Mouse (Mus musculus): ENCODE measurements around the gene Klrc3. TPM values are rescaled to one million over a fixed set of nuclear protein-coding genes. Genes with fewer than 3 reads are reported as not detected.
"Not testable (repeated sequence)": the region's sequence is repeated elsewhere in the genome, so short reads cannot be mapped to it uniquely, and the experiment has no call there.

The Klrc3 gene
- 0.25 TPM in 1 of 2 replicates, not detected in the other for polyA plus RNA-seq (2012; rRNA removed)

DNA sequence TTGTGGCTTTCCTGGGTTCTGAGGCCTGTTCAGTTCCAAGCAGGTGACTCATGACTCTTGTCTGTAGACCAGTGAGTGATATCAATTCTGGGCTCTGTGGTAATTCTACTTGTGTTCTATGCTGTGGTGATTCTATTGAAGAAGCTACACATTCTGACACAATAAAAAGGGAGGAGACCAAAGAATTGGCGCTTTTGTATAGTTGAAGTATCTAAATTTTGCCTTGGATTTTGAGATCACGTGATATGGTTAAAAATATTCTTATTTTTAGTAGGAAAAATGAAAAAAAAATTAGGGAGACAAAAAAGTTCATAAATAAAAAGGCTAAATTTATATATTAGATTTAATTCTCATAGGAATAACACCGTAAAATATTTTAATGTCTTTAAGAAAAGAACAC is at the start of gene Klrc3:
Gene Klrc3, minus strand, starts transcription at position 101 of the 400 bp plus-strand sequence.
- not testable (repeated sequence) for DNase-seq (ENCODE audit: low spot score)

DNA sequence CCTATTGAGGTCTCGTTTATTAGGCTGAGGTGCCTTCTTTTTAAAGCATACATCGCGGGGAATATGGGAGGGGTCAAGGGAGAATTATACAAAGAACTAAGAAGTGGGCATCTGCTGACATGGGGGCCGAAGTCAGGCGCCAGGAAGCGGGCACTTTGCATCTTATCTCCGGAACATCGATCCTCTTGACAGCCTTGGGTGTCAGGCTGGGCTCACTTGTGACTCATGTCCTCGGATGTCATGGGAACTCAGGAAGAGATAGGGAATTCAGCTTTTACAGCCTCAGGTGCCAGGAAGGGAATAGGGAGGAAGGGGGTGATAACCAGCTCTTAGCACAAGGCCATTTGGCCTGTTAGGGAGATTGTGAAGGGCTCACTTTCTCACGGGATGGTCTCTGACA is 48.3 kb upstream of the Klrc3 start:
- not testable (repeated sequence) for DNase-seq (ENCODE audit: low spot score)

DNA sequence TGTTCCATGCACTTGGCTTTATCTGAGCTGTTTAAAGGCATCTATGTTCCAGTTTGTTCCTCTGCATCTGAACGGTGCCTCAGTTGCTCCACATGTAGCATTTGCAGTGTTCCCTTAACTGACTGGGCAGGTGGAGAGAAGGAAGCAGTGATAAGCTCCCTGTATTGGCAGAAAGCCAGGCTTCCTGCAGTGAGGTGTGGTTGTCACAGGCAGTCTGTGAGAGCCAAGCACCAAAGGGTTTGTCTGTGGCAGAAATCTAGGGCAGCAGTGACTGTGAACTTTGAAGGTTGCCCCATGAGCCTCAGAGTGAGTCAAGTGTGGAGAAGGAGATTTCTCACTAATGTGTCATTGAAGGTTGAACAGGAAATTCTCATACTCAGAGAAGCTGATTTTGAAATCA is 37.2 kb upstream of the Klrc3 start:
- no peak for DNase-seq (ENCODE audit: low spot score)

DNA sequence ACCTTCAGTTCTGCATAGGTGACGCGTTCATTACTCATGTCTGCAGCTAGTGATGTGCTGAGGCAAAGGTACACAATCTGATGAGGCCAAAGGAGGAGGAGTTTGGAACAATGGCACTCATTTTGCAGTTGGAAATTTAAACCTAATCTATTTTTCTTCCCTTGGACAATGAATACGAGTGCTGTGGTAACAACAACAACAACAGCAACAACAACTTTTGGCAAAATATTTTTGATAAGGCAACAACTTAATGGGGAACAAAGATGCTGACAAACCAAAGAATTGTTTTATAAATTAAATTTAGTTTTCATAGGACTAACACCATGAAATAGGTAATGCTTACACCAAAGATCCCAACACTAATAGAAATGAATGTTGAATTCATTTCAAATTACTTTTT is 35.7 kb upstream of the Klrc3 start, which contains the start of gene Klrc1:
Gene Klrc1, minus strand, starts transcription at position 101 of the 400 bp plus-strand sequence.
- DNase-seq (ENCODE audit: low spot score): no peak

DNA sequence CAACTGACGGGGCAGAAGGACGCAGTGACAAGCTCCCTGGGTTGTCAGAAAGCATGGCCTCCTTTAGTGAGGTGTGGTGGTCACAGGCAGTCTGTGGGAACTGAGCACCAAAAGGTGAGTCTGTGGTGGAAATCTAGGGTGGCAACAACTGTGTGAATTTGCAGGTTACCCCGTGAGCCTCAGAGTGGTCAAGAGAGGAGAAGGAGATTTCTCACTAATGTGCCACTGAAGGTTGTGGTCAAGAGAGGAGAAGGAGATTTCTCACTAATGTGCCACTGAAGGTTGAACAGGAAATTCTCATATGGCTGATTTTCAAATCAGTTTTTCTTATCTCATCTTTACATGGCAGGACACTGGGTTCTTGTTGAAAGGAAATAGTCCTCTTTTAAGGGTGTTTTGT is 18.2 kb upstream of the Klrc3 start:
- DNase-seq (ENCODE audit: low spot score): not testable (repeated sequence)

DNA sequence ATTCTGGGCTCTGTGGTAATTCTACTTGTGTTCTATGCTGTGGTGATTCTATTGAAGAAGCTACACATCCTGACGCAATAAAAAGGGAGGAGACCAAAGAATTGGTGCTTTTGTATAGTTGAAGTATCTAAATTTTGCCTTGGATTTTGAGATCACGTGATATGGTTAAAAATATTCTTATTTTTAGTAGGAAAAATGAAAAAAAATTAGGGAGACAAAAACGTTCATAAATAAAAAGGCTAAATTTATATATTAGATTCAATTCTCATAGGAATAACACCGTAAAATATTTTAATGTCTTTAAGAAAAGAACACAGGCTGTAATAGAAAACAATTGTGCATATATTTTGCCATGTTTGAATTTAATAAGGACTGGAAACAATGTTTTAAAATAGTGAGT is 17.5 kb upstream of the Klrc3 start, which contains the start of gene Klrc2:
Gene Klrc2, minus strand, starts transcription at position 101 of the 400 bp plus-strand sequence.
- not testable (repeated sequence) for DNase-seq (ENCODE audit: low spot score)

DNA sequence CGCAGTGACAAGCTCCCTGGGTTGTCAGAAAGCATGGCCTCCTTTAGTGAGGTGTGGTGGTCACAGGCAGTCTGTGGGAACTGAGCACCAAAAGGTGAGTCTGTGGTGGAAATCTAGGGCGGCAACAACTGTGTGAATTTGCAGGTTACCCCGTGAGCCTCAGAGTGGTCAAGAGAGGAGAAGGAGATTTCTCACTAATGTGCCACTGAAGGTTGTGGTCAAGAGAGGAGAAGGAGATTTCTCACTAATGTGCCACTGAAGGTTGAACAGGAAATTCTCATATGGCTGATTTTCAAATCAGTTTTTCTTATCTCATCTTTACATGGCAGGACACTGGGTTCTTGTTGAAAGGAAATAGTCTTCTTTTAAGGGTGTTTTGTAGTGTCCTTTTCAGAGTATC is 917 bp upstream of the Klrc3 start:
- not testable (repeated sequence) for DNase-seq (ENCODE audit: low spot score)

DNA sequence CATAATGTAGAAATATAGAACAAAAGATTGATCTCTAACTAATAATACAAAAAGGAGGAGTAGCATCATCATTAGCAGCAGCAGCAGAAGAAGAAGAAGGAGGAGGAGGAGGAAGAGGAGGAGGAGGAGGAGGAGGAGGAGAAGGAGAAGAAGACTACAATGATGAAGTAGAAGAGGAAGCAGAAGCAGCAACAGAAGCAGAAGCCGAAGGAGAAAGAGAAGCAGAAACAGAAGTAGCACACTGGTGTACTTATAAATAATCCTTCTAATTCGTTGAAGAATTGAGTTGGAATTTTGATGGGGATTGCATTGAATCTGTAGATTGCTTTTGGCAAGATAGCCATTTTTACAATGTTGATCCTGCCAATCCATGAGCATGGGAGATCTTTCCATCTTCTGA is 12.1 kb downstream of the Klrc3 start:
- not testable (repeated sequence) for DNase-seq (ENCODE audit: low spot score)

DNA sequence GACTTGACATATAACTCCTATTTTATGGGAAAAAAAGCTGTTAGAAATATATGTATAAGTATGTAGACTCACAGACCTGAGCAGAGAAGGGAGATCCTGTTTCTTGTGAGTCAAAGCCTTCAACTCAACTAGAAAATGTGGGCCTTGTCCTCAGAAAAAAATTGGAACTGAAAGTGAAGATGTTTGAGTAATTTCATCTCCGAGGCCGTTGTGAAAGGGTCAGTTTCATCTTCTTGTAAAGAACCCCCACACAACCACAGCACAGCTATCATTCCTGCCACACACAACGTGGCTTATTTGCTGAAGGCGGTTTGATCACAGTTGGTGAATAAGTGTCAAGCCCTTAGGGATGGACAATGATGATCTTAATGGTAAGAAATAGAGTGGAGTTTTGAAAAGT is 19.4 kb downstream of the Klrc3 start, which contains the start of gene Klrk1:
Gene Klrk1, minus strand, starts transcription at position 130 of the 400 bp plus-strand sequence.
- DNase-seq (ENCODE audit: low spot score): no peak

DNA sequence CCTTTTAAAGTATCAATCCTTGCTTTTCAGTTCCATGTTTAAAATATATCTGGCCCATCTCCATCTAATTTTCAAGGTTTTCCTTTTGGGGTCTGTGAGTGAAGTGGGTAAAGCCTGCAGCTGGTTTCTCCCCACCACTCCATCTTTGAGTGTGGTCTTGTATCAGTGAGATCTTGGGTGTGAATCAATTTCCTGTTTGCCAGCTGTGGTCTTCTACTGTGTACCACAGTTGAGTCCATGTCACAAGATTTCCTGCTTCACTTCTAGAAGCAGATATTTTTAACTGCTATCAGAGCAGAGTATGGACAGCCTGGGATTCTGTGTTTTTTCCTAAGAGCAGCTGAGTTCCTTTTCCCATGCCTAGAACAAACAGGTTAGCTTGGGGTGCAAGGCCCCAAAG is 34.8 kb downstream of the Klrc3 start:
- DNase-seq (ENCODE audit: low spot score): no peak

DNA sequence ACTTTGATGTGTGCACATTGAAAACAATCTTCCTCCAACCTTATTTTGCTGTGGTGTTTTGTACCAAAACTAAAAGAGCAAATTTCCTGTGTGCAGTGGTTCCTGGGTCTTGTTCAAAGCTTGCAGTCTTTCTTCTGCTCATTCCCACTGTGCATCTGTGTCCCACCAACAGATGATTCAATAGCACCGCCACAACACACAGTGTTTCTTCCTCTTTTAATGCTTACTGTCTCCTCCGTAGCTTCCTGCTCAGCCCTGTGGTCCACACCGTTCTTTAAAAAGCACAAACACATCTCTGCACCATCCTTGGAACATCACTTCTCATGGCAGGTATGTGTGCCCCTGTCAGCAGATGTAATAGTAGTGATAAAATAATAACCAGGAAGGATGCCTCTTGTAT is 51.6 kb downstream of the Klrc3 start, which contains the start of gene Klrd1:
Gene Klrd1, plus strand, starts transcription at position 275 of the 400 bp plus-strand sequence.
- DNase-seq (ENCODE audit: low spot score): no peak

Other genes starting within 250 kb of the Klrc3 start
- gene Clec1b, start 246.0 kb downstream of the Klrc3 start, polyA plus RNA-seq (2012; rRNA removed): 0.03 TPM in 1 of 2 replicates, not detected in the other
- 1.4 and 3.3 TPM in 2 replicates for gene Clec9a, start 234.5 kb downstream of the Klrc3 start, polyA plus RNA-seq (2012; rRNA removed)
- 1.3 TPM in 2 replicates for gene Clec1a, start 191.3 kb downstream of the Klrc3 start, polyA plus RNA-seq (2012; rRNA removed)
- gene Olr1, start 136.2 kb downstream of the Klrc3 start, polyA plus RNA-seq (2012; rRNA removed): 0.12 and 0.14 TPM in 2 replicates
- gene Tmem52b, start 130.8 kb downstream of the Klrc3 start, polyA plus RNA-seq (2012; rRNA removed): not detected in 2 replicates
- 105 and 120 TPM in 2 replicates for gene Gabarapl1, start 110.2 kb downstream of the Klrc3 start, polyA plus RNA-seq (2012; rRNA removed)
- 0.81 and 1.1 TPM in 2 replicates for gene Klre1, start 65.4 kb downstream of the Klrc3 start, polyA plus RNA-seq (2012; rRNA removed)
- gene Klrd1, start 51.6 kb downstream of the Klrc3 start, polyA plus RNA-seq (2012; rRNA removed): 3.2 and 4.4 TPM in 2 replicates
- 3.7 and 4.9 TPM in 2 replicates for gene Klrk1, start 19.5 kb downstream of the Klrc3 start, polyA plus RNA-seq (2012; rRNA removed)
- 0.34 and 0.44 TPM in 2 replicates for gene Klrc2, start 17.4 kb upstream of the Klrc3 start, polyA plus RNA-seq (2012; rRNA removed)
- gene Klrc1, start 35.6 kb upstream of the Klrc3 start, polyA plus RNA-seq (2012; rRNA removed): 0.50 and 0.55 TPM in 2 replicates
- 0.40 and 0.41 TPM in 2 replicates for gene Klri1, start 73.8 kb upstream of the Klrc3 start, polyA plus RNA-seq (2012; rRNA removed)
- 0.19 TPM in 2 replicates for gene Klri2, start 97.1 kb upstream of the Klrc3 start, polyA plus RNA-seq (2012; rRNA removed)
- not detected in 2 replicates for gene Gm156, start 140.9 kb upstream of the Klrc3 start, polyA plus RNA-seq (2012; rRNA removed)
- not detected in 2 replicates for gene Gm17631, start 219.3 kb upstream of the Klrc3 start, polyA plus RNA-seq (2012; rRNA removed)
- gene Klra17, start 233.3 kb upstream of the Klrc3 start, polyA plus RNA-seq (2012; rRNA removed): 0.04 and 0.07 TPM in 2 replicates